Mouse (Mus musculus) olfactory bulb, adult 2 months (tissue): Measurements from ENCODE around the gene Lmnb2.

ENCODE experiments used
- CTCF ChIP-seq: fragments of 200-500 bp; IDR thresholded peaks from 2 replicates; pipeline ENCODE4 v1.5.1; 2012; ENCODE audit warnings: low read depth, mild to moderate bottlenecking, low read length, moderate library complexity; ENCODE audit not compliant: insufficient read depth
- POLR2A ChIP-seq: fragments of 200-500 bp; IDR thresholded peaks from 2 replicates; pipeline ENCODE4 v1.6.1; 2012; ENCODE audit warnings: mild to moderate bottlenecking, low read depth, low read length, moderate library complexity; ENCODE audit not compliant: insufficient read depth

DNA sequence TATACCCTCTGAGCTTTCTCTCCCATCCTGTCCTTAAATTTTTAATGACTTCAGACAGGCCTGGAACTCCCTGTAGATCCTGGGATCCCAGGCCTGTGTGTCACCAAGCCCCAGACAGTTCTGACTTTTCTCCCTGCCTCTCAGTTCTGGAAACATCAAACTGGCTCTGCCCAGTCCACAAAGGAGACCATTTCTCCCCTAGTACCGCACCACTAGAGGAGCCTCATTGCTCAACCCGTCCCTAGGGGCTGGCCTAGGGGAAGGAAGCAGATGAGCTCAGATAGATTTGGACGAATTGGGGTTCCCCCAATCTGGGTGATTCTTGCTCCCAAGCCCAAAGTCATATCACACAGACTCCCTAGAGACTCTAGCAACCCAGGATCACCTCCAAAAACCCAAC, 17.2 kb upstream of the Lmnb2 start:
- TF ChIP-seq CTCF (no peak), POLR2A (no peak)
